Mouse (Mus musculus) liver, adult 2 months (tissue): ENCODE data around the gene Cemip2. TPM values are rescaled to one million over a fixed set of nuclear protein-coding genes. Genes with fewer than 3 reads are reported as not detected.

ENCODE experiments used
- DNase-seq: peaks from one replicate; pipeline ENCODE4 v3.0.0-alpha.2; 2011; ENCODE audit warnings: low read depth, low spot score; ENCODE audit errors: extremely low read depth
- H3K27ac ChIP-seq: fragments of 200-500 bp; replicated peaks from 2 replicates; pipeline ENCODE4 v1.5.1; 2012; ENCODE audit warnings: low read depth, mild to moderate bottlenecking, control low read depth, inconsistent platforms, low read length; ENCODE audit not compliant: insufficient read depth
- H3K27me3 ChIP-seq: fragments of 200-500 bp; 2 replicates; pipeline ENCODE4 v1.6.1; 2012; ENCODE audit warnings: mild to moderate bottlenecking, moderate library complexity, low read length, inconsistent platforms; ENCODE audit not compliant: control insufficient read depth, insufficient read depth
- H3K36me3 ChIP-seq: fragments of 200-500 bp; 2 replicates; pipeline ENCODE4 v1.6.1; 2012; ENCODE audit warnings: low read length, inconsistent platforms; ENCODE audit not compliant: control insufficient read depth, insufficient read depth
- H3K4me1 ChIP-seq: fragments of 200-500 bp; 2 replicates; pipeline ENCODE4 v1.6.1; 2011; ENCODE audit warnings: low read length; ENCODE audit not compliant: control insufficient read depth, insufficient read depth
- H3K4me3 ChIP-seq: fragments of 200-500 bp; 2 replicates; pipeline ENCODE4 v1.5.1; 2011; ENCODE audit warnings: low read depth, mild to moderate bottlenecking, control low read depth, low read length, moderate library complexity; ENCODE audit not compliant: insufficient read depth
- H3K79me2 ChIP-seq: fragments of 200-500 bp; 2 replicates; pipeline ENCODE4 v1.6.1; 2012; ENCODE audit warnings: inconsistent platforms, mild to moderate bottlenecking, low read length, moderate library complexity; ENCODE audit not compliant: control insufficient read depth, insufficient read depth
- H3K9ac ChIP-seq: fragments of 200-500 bp; 2 replicates; pipeline ENCODE4 v1.6.1; 2012; ENCODE audit warnings: low read depth, mild to moderate bottlenecking, control low read depth, inconsistent platforms, low read length
- CTCF ChIP-seq: fragments of 200-500 bp; IDR thresholded peaks from 2 replicates; pipeline ENCODE4 v1.5.1; 2011; ENCODE audit warnings: low read depth, low read length, control low read depth
- POLR2A ChIP-seq: fragments of 200-500 bp; IDR thresholded peaks from 2 replicates; pipeline ENCODE4 v1.6.1; 2011; ENCODE audit warnings: low read length, control low read depth; ENCODE audit not compliant: insufficient read depth; ENCODE audit errors: extremely low read depth
- WGBS: fragments of 180-500 bp; shearing (Covaris S2); methylation state at CpG from one replicate; pipeline ENCODE4 v1.1.7; 2018; 5-methylcytosine and 5-hydroxymethylcytosine counted together
- polyA plus RNA-seq: library from polyadenylated mRNA; depleted of rRNA; stranded (reverse); fragments of >200 nt; gene quantifications from 2 replicates; pipeline ENCODE4 v1.2.3, GENCODE M21; 2012
- total RNA-seq: library from RNA; depleted of rRNA; stranded (reverse); fragments of >200 nt; gene quantifications from 2 replicates; pipeline ENCODE4 v1.2.3, GENCODE M21; 2014

Gene Cemip2
- total and polyA plus RNA-seq, 2 experiments: 2.9 to 18.1 TPM

DNA sequence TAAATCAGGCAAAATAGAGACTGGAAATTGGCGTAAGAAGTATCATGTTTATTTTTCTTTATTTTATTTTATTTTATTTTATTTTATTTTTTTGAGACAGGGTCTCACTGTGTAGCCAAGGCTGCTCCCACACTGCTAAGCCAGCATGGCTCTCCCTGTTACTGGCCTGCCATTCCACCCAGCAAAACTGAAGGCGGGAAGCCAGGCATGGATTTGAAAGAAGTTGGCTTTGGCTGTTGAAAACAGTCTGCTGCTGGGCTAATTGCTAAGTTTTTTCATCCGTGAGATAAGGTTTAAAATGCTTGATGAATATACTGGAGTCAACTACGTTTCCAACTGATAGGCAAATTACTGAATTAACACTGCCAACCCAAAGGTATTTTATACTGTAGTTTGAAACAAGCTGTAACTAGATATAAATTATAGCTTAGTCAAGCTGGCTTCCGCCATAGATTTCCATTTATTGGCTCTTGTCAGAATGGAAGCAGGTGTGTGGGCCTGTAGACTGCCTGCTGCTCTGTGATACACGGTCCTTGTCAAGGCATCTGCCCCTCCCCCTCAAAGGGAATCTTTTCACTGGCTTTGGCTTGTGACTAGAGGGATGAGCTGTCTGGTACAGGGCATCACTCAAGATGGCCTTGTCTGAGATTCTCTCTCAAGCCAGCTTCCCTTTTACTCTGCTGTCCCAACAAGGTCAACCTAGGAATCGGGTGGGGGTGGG lies 3.1 kb downstream of the Cemip2 start:
- Histone ChIP-seq H3K27ac (0 out of 2 replicates have a peak overlapping the region, but pooled peaks have one; percentile 4), H3K79me2 (peaks cover 15% of the 10 kb centered on the region; the same call in 1 of the 2 replicates), H3K27me3 (no peaks in the 10 kb centered on the region), H3K4me3 (peak overlapping the region; percentile 23; the same call in 1 of the 2 replicates), H3K9ac (peak overlapping the region; percentile 45; the same call in 1 of the 2 replicates), H3K36me3 (peaks cover 6% of the 10 kb centered on the region; the same call in 1 of the 2 replicates), H3K4me1 (peaks cover 12% of the 10 kb centered on the region)
- no peak for DNase-seq
- no peak for TF ChIP-seq CTCF
- TF ChIP-seq POLR2A: no peak
- 79% methylated on average over 7 of the region's 7 CpGs for WGBS

DNA sequence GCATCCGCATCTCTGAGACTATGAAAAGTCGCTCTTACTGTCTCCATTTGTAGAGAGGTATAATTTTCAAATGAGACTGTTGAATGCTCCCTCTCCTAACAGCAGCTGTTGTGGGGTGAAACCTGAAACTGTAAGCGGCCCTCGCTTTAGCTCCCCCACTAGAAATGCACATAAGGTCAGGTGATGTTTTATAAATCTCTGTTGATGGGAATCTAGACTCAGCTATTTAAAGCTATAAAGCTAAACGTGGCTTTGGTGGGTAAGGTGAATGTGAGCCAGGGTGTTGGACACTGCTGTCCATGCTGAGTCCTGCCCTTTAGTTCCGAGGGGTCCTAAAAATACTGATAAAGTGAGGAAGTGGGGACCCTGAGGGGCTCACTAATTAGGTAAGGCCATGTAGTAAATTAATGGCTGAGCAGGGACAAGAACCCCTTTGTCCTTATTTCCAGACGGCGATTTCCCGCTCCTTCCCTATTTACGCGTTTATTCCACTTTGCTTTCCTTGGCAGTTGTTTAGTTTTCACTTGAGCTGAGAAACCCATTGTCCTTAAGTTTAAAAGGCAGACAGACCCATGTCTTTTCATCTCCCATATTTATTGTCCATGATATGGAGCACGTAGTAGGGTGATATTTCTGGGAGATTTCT lies 3.8 kb downstream of the Cemip2 start:
- WGBS: 79% methylated on average over 12 of the region's 12 CpGs
- Histone ChIP-seq H3K4me3 (peak overlapping the region; percentile 18), H3K36me3 (peaks cover 6% of the 10 kb centered on the region; the same call in 1 of the 2 replicates), H3K79me2 (peaks cover 15% of the 10 kb centered on the region; the same call in 1 of the 2 replicates), H3K27ac (no peak overlapping the region), H3K4me1 (peaks cover 12% of the 10 kb centered on the region), H3K27me3 (no peaks in the 10 kb centered on the region), H3K9ac (no peak overlapping the region)
- DNase-seq: no peak
- TF ChIP-seq POLR2A: no peak
- no peak for TF ChIP-seq CTCF

DNA sequence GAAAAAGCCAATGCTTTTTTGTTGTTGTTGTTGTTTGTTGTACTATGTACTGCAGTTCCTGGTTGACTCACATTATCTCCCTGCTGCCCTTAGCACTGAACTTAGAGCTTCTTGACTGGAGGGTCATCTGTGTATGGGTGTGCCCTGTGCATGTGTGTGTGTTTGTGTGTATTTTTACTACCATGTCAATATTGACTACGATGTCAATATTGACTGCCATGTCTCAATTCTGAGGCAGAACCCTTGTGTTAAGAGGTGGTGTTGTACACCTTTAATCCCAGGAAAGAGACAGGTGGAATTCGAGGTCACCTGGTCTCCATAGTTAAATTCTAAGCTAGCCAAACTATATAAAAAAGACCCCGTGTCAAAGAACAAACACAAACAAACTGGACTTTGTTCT lies 5.6 kb downstream of the Cemip2 start:
- 18% methylated on average over 3 of the region's 3 CpGs for WGBS
- Histone ChIP-seq H3K9ac (0 out of 2 replicates have a peak overlapping the region, but pooled peaks have one; percentile 36), H3K36me3 (peaks cover 6% of the 10 kb centered on the region; the same call in 1 of the 2 replicates), H3K27me3 (no peaks in the 10 kb centered on the region), H3K4me1 (peaks cover 10% of the 10 kb centered on the region), H3K79me2 (peaks cover 15% of the 10 kb centered on the region; the same call in 1 of the 2 replicates), H3K27ac (peak overlapping the region; percentile 33; the same call in 1 of the 2 replicates), H3K4me3 (no peak overlapping the region)
- no peak for TF ChIP-seq POLR2A
- no peak for TF ChIP-seq CTCF
- peak; percentile 43 for DNase-seq

DNA sequence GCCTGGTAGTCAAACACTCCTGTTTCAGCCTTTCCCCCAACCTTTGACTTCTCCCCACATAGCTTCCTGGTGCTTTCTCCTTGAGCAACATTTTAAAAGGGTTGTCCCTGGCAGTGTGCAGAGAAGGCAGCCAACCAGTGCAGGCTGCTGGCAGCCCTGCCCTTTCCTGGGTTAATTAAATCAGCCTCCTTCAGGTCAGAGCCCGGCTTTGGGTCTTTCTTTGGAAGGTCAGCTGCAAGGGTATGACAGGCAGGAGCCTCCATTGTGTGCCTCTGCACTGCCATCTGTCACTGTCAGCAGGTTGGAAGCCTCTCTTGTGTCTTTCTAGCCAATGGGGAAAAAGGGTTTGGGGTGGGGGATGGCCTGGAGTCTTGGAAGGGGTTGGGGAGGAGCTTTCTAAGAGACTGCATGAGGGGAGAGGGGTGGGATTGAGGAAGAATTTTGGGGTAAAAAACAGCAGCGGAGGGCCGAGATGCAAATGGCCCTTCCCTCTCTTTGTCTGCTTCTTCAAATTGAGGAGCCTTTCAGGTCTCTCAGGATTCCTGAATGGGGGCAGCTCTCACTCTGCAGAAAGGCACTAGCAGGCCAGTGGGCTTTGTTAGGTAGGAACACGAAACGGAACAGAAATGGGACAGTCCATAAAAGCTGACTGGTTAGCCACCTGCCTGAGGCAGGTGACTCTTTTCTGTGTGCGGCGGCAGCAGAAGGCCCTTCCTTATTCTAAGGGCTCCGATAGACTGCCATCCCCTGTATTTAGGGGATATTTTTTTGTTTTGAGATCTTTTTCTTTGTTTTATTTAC lies 6.4 kb downstream of the Cemip2 start:
- Histone ChIP-seq H3K4me3 (no peak overlapping the region; the same call in 1 of the 2 replicates), H3K79me2 (peaks cover 7% of the 10 kb centered on the region; the same call in 1 of the 2 replicates), H3K36me3 (peaks cover 6% of the 10 kb centered on the region; the same call in 1 of the 2 replicates), H3K9ac (peak overlapping the region; percentile 37), H3K27me3 (no peaks in the 10 kb centered on the region), H3K27ac (peak overlapping the region; percentile 63), H3K4me1 (peaks cover 8% of the 10 kb centered on the region)
- TF ChIP-seq CTCF: no peak
- no peak for TF ChIP-seq POLR2A
- 70% methylated on average over 8 of the region's 8 CpGs for WGBS
- DNase-seq: peak; percentile 57

DNA sequence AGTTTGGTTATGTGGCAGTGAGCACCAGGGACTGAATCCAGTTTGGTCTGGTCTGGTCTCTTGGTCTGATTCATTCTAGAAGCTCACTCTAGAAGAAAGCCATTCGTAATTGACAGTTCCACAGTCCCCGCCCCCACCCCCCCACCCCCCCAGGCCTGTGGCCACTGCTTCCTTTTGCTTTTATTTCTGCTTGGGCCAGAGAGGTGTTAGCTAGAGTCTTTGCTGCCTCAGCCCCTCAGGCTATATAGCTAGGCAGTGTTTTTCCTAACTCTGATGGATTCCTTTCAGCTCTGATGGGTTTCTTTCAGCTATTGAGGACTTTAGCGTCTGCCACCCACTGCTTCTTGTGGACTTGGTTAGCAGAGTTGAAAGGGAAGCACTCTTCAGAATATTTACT lies 7.0 kb downstream of the Cemip2 start:
- no peak for TF ChIP-seq CTCF
- TF ChIP-seq POLR2A: no peak
- H3K4me1 ChIP-seq: peaks cover 8% of the 10 kb centered on the region
- H3K9ac ChIP-seq: no peak overlapping the region
- peaks cover 6% of the 10 kb centered on the region; the same call in 1 of the 2 replicates for H3K36me3 ChIP-seq
- WGBS: 56% methylated on average over 3 of the region's 3 CpGs
- H3K27ac ChIP-seq: no peak overlapping the region
- H3K79me2 ChIP-seq: peaks cover 4% of the 10 kb centered on the region; the same call in 1 of the 2 replicates
- no peaks in the 10 kb centered on the region for H3K27me3 ChIP-seq
- DNase-seq: no peak
- 0 out of 2 replicates have a peak overlapping the region, but pooled peaks have one; percentile 3 for H3K4me3 ChIP-seq
